Mouse (Mus musculus) frontal cortex, adult (tissue): Measurements from ENCODE around the gene Taz.
A peak's percentile ranks its signal among the peaks of the same experiment; 100 is the strongest.

ENCODE experiments used
- ATAC-seq: cut with Nextera tagmentation; 2 replicates; pipeline ENCODE4 v1.9.2; 2017; ENCODE audit warnings: mild to moderate bottlenecking, moderate library complexity, mixed read lengths; ENCODE audit not compliant: low TSS enrichment

Taz gene

DNA sequence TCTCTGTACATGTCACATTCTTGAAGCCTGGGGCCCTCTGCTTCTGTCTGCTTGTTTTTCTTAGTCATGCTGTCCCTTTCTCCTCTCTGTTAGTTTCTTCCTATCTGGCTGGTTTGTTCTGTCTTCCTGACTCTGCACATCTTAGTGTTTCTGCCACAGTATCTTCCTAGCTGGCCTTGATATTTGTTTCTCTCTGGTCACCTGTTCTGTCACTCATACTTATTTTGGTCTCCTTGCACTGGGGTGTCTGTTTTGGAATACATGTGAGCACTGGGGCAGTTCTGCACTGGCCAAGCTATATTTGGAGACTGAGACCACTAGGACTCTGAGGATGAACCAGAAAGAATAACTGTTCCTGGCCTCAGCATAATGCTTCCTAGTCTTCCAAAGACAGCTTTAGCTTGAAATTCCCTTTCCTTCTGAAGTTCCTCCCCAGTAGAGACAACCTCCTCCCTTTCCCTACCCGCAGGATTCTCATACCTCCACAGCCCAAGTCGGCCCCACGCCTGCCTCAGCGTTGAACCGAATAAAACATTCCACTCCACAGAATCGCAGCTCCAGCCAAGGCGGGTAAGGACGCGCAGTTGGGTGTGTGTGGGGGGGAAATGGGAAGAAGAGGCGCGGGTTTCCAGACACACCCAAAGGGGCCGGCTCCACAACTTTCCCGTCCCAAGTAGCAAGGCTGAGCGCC, 526 bp upstream of the Taz start:
- ATAC-seq: no peak

DNA sequence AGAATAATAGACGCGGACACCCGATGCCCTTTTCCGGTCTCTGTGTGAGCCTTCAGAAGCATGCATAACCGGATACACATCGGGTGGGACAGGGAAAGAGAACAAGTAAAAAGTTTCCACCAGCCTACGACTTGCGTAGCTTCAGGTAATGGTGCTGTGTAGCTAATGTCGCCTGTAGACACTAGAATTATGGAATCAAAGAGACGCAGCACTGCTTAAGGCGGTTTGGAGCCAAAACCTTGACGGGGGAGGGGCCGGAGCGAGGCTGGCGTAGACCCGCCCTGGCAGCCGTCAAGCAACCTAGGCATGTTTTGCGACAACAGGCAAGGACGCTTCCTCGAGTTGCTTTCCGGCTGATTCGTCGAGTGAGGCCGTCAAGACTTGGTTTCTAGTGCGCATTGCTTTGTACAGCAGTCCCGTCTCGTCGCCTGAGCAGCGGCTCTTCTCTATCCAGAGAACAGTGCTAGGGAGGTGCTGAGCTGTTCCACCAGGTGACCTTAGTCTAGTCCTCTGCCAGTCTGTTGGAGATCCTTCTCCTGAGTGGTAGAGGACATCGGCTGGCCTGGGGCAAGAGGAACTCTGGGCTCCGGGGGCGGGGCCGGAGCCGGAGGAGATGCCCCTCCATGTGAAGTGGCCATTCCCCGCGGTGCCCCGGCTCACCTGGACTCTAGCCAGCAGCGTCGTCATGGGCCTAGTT, 831 bp downstream of the Taz start:
- ATAC-seq: peak; percentile 84

DNA sequence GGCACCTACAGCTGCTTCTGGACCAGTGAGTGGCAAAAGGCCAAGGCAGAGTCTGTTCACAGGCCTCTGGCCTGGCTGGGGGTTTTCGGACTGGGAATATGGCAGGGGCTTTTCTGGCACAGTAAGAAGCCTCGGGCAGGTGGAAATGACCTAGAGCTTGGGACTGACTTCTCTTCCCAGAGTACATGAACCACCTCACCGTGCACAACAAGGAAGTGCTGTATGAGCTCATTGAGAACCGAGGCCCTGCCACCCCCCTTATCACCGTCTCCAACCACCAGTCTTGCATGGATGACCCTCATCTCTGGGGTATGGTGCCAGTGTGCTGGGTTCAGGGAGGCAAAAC, 1.4 kb downstream of the Taz start:
- ATAC-seq: 0 out of 2 replicates have a peak, but pooled peaks have one; percentile 3

DNA sequence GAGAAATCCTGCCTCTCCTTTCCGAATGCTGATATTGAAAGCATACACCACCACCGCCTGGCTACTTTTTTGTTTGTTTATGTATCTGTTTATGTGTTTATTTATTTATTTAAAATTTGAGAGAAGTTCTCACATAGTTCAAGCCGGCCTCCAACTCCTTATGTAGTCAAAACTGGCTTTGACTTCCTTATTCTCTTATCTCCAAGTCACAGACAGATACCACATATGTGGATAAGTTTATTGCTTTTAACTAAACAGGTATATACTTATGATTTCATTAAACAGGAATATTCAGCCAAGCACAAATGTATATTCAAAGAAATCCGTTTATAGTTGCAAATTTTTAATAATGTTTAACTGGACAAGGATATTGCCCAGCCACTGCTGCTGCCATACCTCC, 11.7 kb downstream of the Taz start:
- ATAC-seq: no peak

DNA sequence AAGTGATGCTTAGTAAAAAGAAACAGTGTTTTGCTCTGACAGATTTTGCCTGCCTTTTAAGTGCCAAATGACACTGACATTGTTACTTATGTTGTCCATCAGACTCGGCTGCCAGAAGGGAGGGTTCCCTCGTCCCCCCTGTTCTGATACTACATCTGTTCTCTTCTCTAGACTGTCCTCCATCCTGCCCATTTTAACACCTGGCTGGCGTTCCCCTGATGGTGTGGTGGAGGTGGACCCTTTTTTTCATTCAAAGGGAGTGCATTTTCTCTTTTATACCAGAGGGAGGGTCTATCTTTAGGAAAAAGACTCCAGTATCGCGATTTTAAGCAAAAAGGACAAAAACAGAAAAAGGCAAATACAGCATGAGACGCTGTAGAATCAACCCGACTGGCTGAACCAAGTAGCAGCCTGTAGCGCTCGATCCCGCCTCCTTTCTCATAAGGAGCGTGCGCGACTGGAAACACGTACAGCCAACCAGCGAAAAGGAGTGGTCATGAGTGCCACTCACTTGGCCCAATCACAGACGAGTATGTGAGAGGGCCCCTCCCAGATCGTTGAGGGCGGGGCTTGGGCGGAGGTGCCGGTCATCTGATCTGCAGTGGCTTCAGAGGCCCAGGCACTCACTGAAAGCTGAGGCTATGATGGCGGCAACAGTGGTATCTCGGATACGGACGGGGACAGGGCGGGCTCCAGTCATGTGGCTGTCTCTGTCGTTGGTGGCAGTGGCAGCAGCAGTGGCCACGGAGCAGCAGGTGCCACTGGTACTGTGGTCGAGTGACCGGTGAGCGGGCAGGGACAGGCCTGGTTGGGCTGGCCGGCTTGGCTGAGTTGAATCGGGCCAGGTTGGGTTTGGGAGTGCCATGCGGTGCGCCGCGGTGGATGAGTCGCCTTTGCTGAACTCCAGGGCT, 15.1 kb downstream of the Taz start, which contains the start of gene Atp6ap1:
TSS of gene Atp6ap1 (plus strand) at position 560 of the 911 bp plus-strand sequence.
- peak; percentile 99 for ATAC-seq

DNA sequence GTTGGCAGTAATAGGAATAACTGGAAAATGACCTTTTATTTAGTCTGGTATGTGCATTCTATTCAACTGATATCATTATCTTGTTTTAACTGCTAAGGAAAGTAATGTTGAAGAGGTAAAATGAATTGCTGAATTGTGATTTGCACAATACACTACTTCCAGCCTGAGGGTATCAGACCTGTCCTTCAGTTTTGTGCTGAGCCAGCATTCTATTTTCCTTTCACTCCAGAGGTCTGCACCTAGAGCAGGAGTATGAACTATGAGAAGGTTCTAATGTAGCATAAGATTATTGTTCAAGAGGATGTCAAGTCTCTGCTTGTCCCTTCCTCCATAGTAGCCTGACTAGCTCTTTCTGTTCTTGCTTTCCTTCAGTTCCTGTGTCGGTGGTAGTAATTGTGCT, 16.6 kb downstream of the Taz start:
- ATAC-seq: no peak

DNA sequence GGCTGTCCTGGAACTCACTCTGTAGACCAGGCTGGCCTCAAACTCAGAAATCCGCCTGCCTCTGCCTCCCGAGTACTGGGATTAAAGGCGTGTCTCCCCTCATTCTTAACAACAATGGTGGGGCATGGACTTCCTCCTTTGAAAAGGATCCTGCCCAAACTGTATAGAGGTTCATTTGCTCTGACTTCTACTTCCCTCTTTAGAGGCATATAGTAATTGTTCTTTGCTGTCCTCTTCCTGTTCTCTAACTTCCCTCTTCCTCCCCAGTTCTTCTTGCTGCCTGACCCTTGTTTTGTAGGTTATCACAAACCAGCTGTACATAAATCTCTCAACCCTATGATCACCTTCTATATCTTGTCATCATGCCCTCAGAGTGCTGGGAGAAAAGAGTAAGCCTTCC, 18.0 kb downstream of the Taz start:
- no peak for ATAC-seq

DNA sequence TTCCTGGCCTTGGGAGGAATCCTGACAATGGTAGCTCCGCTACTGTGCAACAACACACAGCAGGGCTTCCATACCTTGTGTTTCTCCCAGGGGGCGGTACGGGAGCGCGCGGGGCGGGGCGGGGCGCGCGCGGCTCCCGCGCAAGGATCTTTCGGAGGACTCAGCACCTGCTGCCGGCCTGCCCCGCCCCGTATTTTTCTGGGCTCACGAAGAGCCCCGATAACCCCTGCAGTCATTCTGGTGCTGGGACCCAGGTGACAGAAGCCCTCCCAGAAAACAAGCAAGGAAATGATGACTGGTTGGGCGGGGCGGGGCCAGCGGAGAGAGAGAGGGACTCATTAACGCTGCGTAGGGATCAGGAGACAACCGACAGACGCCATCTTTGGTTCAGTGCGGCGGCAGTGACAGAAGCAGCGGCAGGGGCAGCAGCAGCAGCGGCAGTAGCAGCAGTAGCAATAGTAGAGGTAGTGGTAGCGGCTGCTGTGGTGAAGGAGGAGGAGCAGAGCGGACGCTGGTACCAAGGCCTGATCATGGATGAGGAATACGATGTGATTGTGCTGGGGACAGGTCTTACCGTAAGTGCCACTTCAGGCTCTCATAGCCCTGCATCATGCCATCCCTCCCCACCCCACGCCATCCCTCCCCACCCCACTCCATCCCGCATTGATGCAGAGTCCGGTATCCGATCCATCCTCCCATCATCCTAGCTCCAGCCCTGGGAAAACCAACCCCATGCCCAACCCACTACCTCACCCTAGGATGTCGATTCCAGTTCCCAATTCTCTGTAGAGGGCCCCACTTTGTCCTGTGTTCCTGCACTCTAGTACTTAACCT, 23.4 kb downstream of the Taz start, which contains the start of gene Gdi1:
TSS of gene Gdi1 (plus strand) at position 132 of the 834 bp plus-strand sequence.
- ATAC-seq: peak; percentile 89

DNA sequence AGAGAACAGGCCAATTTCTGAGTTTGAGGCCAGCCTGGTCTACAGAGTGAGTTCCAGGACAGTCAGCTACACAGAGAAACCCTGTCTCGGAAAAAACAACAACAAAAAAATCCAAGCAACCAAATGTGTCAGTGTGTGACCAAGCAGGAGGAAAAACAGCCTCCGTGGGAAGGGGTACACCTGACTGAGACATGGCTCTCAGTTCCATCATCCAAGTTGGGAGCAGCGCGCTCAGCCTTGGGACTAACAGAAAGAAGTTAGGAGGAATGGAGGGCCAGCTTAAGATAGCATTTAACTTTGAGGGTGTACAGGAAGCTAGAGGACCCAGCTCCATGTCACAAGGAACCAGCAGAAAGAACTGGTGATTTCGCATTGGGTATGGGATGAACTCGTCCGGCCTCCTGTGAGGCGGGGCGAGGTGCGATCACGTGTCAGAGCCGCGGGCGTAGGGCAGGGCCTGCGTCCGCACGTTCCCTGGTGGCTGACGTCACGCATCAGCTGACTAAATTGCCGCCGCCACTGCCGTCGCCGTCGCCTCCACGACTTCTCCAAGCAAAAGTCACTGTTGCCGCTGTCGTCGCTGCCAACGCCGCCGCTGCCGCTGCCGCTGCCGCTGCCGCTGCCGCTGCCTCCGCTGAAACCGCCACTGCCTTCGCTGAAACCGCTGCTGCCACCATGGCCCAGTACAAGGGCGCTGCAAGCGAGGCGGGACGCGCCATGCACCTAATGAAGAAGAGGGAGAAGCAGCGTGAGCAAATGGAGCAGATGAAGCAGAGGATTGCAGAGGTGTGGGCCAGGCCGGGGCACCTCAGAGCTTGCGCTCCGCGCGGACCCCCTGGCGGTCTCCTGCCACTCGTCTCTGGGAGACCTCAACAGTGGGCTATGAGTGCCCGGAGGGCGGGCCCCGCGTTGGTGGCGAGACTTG, 31.1 kb downstream of the Taz start, which contains the start of gene Fam50a:
TSS of gene Fam50a (plus strand) at position 494 of the 925 bp plus-strand sequence.
- ATAC-seq: peak; percentile 97

DNA sequence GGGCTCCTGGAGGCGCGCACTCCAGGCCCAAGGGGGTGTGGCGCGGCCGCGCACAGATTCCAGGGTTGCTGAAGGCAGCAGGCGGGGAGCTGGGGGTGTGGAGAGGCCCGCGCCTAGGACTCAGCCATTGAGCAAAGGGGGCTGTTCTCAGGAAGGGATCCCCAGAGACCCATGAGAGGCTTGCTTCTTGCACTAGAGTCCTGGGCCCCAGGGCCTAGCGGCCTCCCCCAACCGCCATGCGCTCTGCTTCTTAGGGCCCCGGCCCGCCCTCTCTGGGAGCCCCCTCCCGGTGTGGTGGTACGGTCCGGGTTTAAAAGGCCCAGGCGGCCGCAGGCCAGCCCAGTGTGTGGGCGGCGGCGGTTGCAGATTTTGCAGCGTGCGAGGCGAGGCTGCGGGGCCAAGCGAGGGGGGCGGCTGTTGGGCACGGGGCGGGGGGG, 47.0 kb downstream of the Taz start, which contains the start of gene Plxna3:
TSS of gene Plxna3 (plus strand) at position 342 of the 437 bp plus-strand sequence.
- ATAC-seq: peak; percentile 87

DNA sequence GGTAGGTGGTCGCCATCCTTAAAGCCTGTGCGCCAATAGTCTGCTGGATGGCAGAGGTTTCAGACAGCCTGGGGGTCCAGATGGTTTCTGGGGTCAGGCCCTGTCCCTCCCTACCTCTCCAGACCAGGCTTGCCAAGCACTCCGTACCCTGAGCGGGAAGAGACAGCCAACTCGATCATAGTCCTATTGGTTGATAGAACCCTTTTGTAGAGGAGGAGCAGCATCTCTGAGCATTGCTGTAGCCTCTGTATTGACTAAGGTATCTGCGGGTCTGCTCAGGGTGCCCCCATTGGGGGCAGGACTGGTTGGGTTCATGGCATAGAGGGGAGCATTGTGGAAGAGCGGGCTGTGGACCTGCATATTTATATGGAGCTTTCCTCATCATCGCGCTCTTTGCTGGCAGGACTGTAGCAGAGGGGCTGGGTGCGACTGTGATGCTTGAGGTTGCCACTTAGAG, 47.5 kb downstream of the Taz start:
- ATAC-seq: peak; percentile 35; the same call in 1 of the 2 replicates

DNA sequence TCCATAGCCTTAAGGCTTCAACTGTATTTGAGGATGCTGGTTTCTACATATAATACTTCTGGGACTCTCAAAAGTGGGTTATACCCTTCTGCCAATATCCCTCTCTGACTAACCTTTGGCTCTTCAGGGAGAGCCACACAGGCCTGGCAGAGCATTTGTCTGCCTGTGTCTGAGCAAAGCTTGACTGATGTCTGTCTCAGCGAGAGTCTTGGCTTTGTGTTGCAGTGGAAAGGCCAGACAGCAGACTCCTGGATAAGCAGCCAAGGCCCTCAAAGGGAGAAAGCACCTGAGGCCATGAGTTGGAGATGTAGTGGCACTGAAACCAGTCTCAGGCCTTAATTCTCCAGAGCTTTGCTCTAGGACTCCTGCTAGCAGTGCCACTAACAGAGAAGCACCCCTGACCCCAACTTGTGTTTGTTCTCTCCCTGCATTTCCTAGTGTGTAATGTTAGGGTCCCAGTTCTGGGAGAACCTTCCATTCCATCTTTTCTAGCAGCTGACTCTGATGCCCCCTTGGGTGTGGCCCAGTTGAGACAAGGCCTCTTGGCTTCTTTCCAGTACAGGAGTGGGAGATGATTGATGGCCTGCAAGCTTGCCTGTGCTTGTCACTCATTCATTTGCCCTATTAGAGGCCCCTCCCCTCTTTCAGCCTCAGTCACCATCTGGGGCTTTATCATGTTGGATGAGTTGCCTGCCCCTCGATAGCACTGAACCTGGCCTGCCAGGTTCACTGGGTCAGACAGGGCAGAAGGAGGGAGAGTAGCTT, 48.6 kb downstream of the Taz start:
- no peak for ATAC-seq
